Mouse (Mus musculus): ENCODE data around the gene Tjp2. TPM values are rescaled to one million over a fixed set of nuclear protein-coding genes. Genes with fewer than 3 reads are reported as not detected.
"Not testable (repeated sequence)": the region's sequence is repeated elsewhere in the genome, so short reads cannot be mapped to it uniquely, and the experiment has no call there.

The Tjp2 gene
- polyA plus RNA-seq, 1 experiment: 12.9 TPM

DNA sequence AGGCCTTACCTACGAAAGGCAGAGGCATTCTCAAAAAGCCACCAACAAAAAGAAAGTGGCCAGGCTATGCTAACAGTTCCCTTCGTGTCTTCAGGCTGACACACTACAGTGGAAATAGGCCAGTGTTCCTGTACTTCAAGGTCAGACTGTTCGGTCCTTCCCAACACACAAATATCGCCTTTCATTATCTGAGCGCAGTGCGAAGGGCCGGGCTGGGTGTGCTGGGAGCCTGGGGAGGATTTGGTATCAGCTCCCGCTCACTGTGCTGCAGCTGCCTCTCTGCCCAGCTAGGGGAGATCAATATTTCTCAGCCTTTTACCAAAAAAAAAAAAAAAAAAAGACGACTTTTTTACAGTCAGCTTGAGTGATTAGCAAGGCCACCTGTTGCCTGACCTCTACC lies 106.1 kb downstream of the Tjp2 start:
- DNase-seq (ENCODE audit: low read depth): no peak
- TF ChIP-seq CTCF (IDR thresholded peaks at IDR 0.05; ENCODE audit: borderline replicate concordance, extremely low read depth, insufficient read depth, insufficient read length) (no peak), POLR2A (IDR thresholded peaks at IDR 0.05; ENCODE audit: borderline replicate concordance, extremely low read depth, insufficient read depth, insufficient read length, poor library complexity, severe bottlenecking) (no peak)

DNA sequence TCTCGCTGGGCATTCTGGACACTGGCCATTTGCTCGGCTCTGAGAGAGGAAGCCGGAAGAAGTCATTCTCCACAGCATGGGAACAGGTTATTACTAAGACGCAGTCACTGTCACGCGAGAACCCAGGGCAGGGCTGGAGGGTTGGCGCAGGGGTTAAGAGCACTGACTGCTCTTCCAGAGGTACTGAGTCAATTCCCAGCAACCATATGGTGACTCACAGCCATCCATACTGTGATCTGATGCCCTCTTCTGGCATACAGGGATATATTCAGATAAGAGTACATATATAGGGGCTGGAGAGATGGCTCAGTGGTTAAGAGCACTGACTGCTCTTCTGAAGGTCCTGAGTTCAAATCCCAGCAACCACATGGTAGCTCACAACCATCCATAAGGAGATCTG lies 113.2 kb downstream of the Tjp2 start:
- no peak for DNase-seq (ENCODE audit: low read depth)

DNA sequence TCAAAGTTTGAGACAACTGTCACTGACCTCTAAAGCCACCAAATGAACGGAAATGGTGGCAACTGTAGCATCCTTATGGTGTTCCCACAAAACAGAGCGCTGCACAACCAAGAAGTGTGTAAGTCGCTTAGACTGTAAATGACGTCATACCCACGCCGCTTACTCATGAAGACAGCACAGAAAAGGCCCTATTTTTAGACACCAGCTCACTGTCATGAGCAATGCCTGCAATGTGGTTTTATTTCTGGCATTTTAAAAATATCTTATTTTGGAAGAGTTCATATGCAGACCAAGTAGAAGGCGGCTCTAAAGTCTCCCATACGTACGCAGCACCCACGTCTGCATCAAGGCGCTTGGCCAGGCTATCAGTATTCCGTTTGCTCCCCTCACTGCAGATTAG lies 117.1 kb downstream of the Tjp2 start:
- no peak for TF ChIP-seq CTCF (IDR thresholded peaks at IDR 0.05; ENCODE audit: borderline replicate concordance, extremely low read depth, insufficient read depth, insufficient read length)
- TF ChIP-seq POLR2A (IDR thresholded peaks at IDR 0.05; ENCODE audit: borderline replicate concordance, extremely low read depth, insufficient read depth, insufficient read length, poor library complexity, severe bottlenecking): no peak
- DNase-seq (ENCODE audit: low read depth): no peak

More for the DNA sequence above, 113.2 kb downstream of the Tjp2 start:
- TF ChIP-seq CTCF (IDR thresholded peaks at IDR 0.05; ENCODE audit: borderline replicate concordance, extremely low read depth, insufficient read depth, insufficient read length) (no peak), POLR2A (IDR thresholded peaks at IDR 0.05; ENCODE audit: borderline replicate concordance, extremely low read depth, insufficient read depth, insufficient read length, poor library complexity, severe bottlenecking) (no peak)

DNA sequence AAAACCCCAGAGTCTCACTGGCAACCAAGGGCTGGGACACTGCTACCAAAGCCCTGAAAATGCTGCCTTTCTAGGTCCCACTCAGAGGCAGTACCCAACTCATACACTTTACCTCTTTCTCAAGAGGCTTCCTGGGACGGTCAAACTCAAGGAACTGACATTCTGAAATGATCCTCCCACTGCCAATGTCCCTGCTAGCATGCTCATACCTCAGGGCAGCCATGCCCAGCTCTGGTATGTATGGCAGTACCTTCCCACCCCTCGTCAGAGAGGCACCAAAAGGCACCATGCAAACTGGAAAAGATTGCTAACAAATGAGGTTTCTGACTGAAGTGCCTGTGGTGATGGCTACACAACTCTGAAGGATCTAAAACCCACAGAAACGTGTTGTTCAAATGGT lies 121.0 kb downstream of the Tjp2 start:
- DNase-seq (ENCODE audit: low read depth): no peak
- TF ChIP-seq CTCF (IDR thresholded peaks at IDR 0.05; ENCODE audit: borderline replicate concordance, extremely low read depth, insufficient read depth, insufficient read length): no peak
- no peak for TF ChIP-seq POLR2A (IDR thresholded peaks at IDR 0.05; ENCODE audit: borderline replicate concordance, extremely low read depth, insufficient read depth, insufficient read length, poor library complexity, severe bottlenecking)

DNA sequence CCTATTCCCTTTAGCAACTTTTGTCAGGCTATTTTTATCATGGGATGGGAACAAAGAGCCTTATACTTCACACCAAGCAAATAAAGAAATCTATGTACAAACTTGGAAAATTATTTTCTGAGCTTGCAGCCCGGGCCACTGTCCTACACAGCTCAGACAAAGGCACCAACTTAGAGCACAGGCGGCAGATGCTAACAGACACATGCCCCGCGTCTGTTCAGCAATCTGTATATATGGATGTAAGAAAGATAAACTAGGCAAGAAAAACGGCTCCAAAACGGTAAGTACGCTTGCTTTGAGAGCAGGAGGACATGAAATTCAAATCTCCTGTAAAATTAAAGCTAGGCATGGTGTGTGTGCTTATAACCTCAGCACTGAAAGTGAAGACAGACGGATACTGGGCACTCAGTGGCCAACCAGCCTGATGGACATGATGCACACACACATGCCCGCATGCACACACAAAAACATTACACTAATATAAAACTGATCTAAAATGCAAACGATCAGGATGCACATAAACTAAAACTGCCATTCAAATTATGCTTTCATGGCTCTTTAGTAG lies 122.2 kb downstream of the Tjp2 start:
- peak; percentile 23 for DNase-seq (ENCODE audit: low read depth)
- no peak for TF ChIP-seq POLR2A (IDR thresholded peaks at IDR 0.05; ENCODE audit: borderline replicate concordance, extremely low read depth, insufficient read depth, insufficient read length, poor library complexity, severe bottlenecking)
- no peak for TF ChIP-seq CTCF (IDR thresholded peaks at IDR 0.05; ENCODE audit: borderline replicate concordance, extremely low read depth, insufficient read depth, insufficient read length)

DNA sequence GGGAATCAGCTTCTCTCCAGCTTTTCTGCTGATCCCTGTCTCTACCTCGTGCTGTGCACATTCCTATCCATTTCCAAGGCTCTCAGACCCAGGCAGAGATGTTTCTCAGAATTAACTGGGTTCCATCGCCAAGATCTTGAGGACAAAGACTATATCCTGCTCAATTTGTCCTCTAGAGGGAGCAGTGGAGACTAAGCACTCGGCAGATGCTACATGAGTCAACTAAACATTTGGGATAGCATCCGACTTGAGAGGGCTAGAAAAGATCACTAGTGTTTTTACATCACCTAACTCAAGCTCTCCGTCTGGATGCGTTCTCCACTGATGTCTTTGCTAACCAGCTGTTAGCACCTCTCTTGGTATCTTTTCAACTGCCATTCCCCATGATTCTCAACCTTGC lies 123.6 kb downstream of the Tjp2 start:
- DNase-seq (ENCODE audit: low read depth): peak; percentile 40
- TF ChIP-seq CTCF (IDR thresholded peaks at IDR 0.05; ENCODE audit: borderline replicate concordance, extremely low read depth, insufficient read depth, insufficient read length) (peak; percentile 41; the same call in 1 of the 2 replicates), POLR2A (IDR thresholded peaks at IDR 0.05; ENCODE audit: borderline replicate concordance, extremely low read depth, insufficient read depth, insufficient read length, poor library complexity, severe bottlenecking) (no peak)

DNA sequence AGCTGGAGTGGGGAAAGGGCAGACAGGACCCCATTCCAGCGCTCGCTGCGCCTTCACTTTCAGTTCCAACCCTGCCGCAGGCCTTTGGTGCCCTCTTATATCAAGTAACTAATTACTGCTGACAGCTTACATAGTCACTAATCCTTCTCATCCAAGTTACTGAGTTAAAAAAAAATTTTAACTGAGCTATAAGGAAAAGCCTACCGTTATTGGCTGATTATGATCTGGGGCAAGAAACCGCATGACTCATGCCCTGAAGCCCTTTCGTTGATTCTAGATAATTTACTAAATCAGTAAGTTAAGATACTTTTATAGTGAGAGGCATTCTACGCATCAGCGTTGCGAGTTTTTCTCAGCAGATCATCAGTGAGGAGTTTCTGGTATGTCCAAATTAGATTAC lies 126.1 kb downstream of the Tjp2 start:
- no peak for DNase-seq (ENCODE audit: low read depth)

DNA sequence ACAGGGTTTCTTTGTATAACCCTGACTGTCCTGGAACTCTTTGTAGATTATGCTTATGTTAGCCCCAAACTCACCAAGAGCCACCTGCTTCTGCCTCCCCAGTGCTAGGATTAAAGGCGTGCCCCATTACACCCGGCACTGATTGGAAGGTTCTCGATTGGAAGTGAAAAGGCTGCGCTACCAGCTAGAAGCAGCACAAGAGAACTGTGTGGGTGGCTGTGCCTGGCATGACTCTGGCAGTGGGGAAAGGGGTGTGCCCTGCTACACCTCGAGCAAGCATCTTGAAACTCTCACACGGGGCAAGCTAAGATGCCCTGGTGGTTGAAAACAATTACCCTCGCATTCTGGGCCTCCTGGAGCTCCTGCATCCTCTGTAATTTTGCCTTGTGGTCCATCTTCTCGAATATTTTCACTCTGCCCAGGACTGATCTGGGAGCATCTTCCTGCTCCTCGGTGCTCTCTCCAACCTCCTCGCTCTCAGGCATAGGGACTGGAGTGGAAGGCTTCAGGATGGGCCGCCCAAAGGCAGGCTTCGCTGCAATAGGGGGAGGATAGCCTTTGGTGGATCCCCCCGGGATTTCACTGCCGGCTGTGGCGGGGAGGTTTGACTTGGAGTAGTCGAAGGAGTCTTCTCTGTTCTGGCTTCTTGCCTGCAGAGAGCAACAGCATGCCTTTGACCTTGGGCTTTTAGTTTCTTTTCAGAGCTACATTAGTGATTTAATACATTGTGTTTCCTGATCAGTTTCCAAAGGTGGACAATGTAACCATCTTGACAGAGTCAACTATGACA lies 127.0 kb downstream of the Tjp2 start:
- TF ChIP-seq POLR2A (IDR thresholded peaks at IDR 0.05; ENCODE audit: borderline replicate concordance, extremely low read depth, insufficient read depth, insufficient read length, poor library complexity, severe bottlenecking) (no peak), CTCF (IDR thresholded peaks at IDR 0.05; ENCODE audit: borderline replicate concordance, extremely low read depth, insufficient read depth, insufficient read length) (no peak)
- DNase-seq (ENCODE audit: low read depth): no peak

More for the DNA sequence above, 126.1 kb downstream of the Tjp2 start:
- no peak for TF ChIP-seq CTCF (IDR thresholded peaks at IDR 0.05; ENCODE audit: borderline replicate concordance, extremely low read depth, insufficient read depth, insufficient read length)
- TF ChIP-seq POLR2A (IDR thresholded peaks at IDR 0.05; ENCODE audit: borderline replicate concordance, extremely low read depth, insufficient read depth, insufficient read length, poor library complexity, severe bottlenecking): no peak

DNA sequence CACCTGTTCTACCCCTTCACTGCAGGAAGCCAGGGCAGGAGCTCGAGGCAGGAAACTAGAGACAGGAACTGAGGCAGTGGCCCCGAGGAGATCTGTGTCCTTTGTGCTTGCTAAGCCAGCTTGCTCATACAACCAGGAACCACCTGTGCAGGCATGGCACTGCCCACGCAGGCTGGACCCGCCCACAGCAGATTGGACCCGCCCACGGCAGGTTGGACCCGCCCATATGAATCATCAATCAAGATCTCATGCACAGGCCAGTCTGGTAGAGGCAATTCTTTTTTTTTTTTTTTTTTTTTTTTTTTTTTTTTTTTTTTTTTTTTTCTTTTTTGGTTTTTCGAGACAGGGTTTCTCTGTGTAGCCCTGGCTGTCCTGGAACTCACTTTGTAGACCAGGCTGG lies 132.8 kb downstream of the Tjp2 start:
- DNase-seq (ENCODE audit: low read depth): not testable (repeated sequence)

DNA sequence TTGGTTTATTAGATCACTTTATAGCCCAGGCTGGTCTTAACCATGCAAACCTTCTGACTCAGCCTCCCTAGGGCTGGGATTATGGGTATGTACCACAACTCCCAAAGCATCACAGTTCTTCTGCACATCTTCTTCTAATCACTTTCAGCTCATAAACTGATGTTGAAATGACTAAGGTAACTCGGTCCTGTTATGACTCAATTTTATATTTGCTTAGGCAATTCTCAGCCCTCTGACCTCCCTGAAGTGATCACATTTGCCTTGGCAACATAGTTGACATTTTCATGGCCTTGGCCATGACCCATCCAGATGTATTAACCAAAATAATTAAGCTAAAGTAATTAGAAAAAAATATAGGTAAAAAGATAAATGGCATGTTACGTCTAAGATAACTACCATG lies 134.5 kb downstream of the Tjp2 start:
- no peak for TF ChIP-seq CTCF (IDR thresholded peaks at IDR 0.05; ENCODE audit: borderline replicate concordance, extremely low read depth, insufficient read depth, insufficient read length)
- no peak for TF ChIP-seq POLR2A (IDR thresholded peaks at IDR 0.05; ENCODE audit: borderline replicate concordance, extremely low read depth, insufficient read depth, insufficient read length, poor library complexity, severe bottlenecking)
- DNase-seq (ENCODE audit: low read depth): no peak

DNA sequence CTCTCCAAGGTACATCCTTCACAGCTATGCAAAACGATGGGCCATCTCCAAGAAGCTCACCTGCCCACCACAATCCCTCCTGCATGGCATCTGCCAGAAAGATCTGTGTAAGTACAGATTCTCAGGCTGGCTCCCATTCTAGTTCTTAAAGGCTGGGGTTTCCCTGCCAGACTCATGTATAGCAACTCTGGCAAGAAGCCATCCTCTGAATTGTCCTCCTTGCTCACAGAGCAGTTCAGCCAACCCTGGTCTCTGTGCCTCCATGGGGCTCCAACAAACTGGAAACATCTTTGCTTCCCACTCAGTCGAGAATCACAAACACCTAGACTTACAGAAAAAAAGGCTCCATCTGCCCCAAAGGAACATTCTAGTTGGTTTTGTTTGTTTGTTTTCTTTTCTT lies 139.5 kb downstream of the Tjp2 start:
- TF ChIP-seq POLR2A (IDR thresholded peaks at IDR 0.05; ENCODE audit: borderline replicate concordance, extremely low read depth, insufficient read depth, insufficient read length, poor library complexity, severe bottlenecking) (no peak), CTCF (IDR thresholded peaks at IDR 0.05; ENCODE audit: borderline replicate concordance, extremely low read depth, insufficient read depth, insufficient read length) (no peak)
- DNase-seq (ENCODE audit: low read depth): peak; percentile 69

DNA sequence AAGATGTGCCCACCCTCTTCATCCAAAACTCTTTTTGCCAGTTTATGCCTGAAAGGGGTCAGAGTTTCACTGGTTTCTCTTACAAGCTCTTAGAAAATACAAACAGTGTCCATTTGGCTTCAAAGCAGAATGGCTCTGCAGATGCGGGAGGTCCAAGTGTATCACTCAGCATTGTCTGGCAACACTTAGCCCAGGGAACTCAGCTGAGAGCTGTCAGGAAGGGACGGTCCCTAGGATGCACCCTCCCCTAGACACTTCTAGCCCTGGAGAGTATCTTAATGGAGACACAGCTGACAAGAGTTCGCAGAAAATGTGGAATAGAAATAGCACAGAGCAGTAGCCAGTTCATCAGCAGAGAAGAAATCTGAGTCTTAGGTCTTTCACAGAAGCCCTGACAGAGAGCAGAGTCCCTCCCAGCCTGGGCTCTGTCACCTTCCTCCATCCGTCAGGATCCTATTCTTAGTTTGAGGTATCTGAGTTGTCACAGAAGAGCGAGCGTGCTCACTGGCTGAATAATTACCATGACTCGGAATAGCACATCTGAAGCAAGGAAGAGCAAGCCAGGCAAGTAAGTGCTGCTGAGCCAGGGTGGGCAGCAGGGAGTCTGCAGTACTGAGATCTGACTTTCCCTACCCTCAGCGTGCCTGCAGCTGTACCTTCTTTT lies 144.3 kb downstream of the Tjp2 start:
- TF ChIP-seq POLR2A (IDR thresholded peaks at IDR 0.05; ENCODE audit: borderline replicate concordance, extremely low read depth, insufficient read depth, insufficient read length, poor library complexity, severe bottlenecking) (no peak), CTCF (IDR thresholded peaks at IDR 0.05; ENCODE audit: borderline replicate concordance, extremely low read depth, insufficient read depth, insufficient read length) (no peak)
- peak; percentile 13 for DNase-seq (ENCODE audit: low read depth)
